Mouse (Mus musculus): ENCODE measurements around the gene Gm38431. TPM values are rescaled to one million over a fixed set of nuclear protein-coding genes. Genes with fewer than 3 reads are reported as not detected.

Gm38431 gene
- total and polyA plus RNA-seq, 3 experiments: 1.1 to 30.5 (median 9.8) TPM

DNA sequence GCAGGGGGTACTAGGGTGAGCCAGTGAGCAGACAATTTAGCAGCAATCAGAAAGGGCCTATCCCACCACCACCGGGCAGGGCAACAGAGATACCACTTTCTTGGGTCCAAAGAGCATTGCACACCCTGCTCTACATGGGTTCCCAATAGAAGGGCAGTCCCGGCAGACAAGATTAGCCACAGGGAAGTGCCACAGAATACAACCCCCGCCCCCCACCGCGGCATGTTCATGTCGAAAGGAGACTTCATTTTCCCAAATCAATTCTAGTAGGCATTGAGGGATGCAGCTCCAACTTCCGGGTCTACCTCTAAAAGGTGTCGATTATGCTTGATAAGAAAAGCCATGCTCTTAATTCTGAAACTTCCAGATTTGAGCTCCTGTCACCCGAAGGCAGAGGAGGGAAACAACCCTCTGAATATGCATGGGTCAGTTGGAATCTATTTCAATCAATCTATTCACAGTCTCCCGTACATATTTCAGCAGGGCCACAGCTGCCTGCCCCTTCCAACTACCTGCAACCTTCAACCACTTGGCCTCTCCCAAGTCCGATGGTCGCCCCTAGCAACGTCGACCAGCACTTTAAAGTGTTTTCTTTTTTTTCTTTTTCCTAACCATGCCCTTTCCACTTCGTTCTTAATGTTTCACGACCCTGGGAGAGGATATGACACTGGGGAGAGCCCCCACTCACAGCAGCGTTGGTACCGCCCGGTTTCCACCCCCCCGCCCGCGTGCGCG, 658 bp downstream of the Gm38431 start:
- no peak for DNase-seq (ENCODE audit: extremely low read depth)
- Histone ChIP-seq H3K4me1 (ENCODE audit: control insufficient read depth in 1 of 2, insufficient read depth in 2 of 2) (peaks cover 9 to 46% of the 10 kb centered on the region in 2 experiments), H3K36me3 (replicated peaks in 1 of 2; ENCODE audit: control insufficient read depth in 1 of 2, insufficient read depth in 1 of 2, low read length in 1 of 2) (peaks cover 48 to 67% of the 10 kb centered on the region in 2 experiments), H3K9me3 (replicated peaks; ENCODE audit: low read length) (no peaks in the 10 kb centered on the region), H3K79me2 (replicated peaks; ENCODE audit: control insufficient read depth, extremely low read depth, insufficient read depth, poor library complexity, severe bottlenecking) (peaks cover 51% of the 10 kb centered on the region), H3K27ac (ENCODE audit: insufficient read depth, low read depth) (peak overlapping the region; percentile 95), H3K27me3 (replicated peaks) (no peaks in the 10 kb centered on the region), H3K4me3 (replicated peaks in 1 of 3; ENCODE audit: low read depth in 2 of 3, low read length in 2 of 3, poor library complexity in 1 of 3) (peak overlapping the region; percentile 78 to 92 (median 85)), H3K4me2 (ENCODE audit: insufficient read depth, low read depth, poor library complexity, severe bottlenecking) (peak overlapping the region; percentile 63), H3K9ac (ENCODE audit: insufficient read depth, low read depth) (peak overlapping the region; percentile 96)
- dilution Hi-C loops (cut with MboI; ENCODE audit: extremely low pct_ligation_motif_present, extremely low pct_unique_long_range_greater_than_20kb, low sequenced_read_pairs): no loop called here
- TF ChIP-seq ELF1 (IDR thresholded peaks at IDR 0.05; ENCODE audit: low read depth, low read length): peak; percentile 57; the same call in 1 of the 2 replicates
- TF ChIP-seq USF2 (conservative IDR thresholded peaks at IDR 0.05; ENCODE audit: low read depth, low read length): no peak
- TF ChIP-seq RCOR1 (conservative IDR thresholded peaks at IDR 0.05; ENCODE audit: low read depth, low read length): no peak
- TF ChIP-seq MEF2A (IDR thresholded peaks at IDR 0.05; ENCODE audit: borderline replicate concordance, low read depth, low read length): no peak
- TF ChIP-seq MAFK (IDR thresholded peaks at IDR 0.05; ENCODE audit: insufficient replicate concordance, low read length): no peak
- TF ChIP-seq EP300 (IDR thresholded peaks at IDR 0.05; ENCODE audit: low read length): no peak
- in situ Hi-C loops (cut with MboI; ENCODE audit: low pct_ligation_motif_present, low pct_unique_long_range_greater_than_20kb, low sequenced_read_pairs): loop anchor here (5.0 kb wide), 1 partner anchor 41 kb away; the partner anchor contains the start of gene Tyk2

GRCm38 (mm10) chr9:21090537-21090936, 1.3 kb downstream of the Gm38431 start:
- Histone ChIP-seq H3K79me2 (replicated peaks; ENCODE audit: control insufficient read depth, extremely low read depth, insufficient read depth, poor library complexity, severe bottlenecking) (peaks cover 57% of the 10 kb centered on the region), H3K4me3 (replicated peaks in 1 of 3; ENCODE audit: low read depth in 2 of 3, low read length in 2 of 3, poor library complexity in 1 of 3) (peak overlapping the region; percentile 78 to 92 (median 85)), H3K4me1 (ENCODE audit: control insufficient read depth in 1 of 2, insufficient read depth in 2 of 2) (peaks cover 9 to 52% of the 10 kb centered on the region in 2 experiments), H3K27ac (ENCODE audit: insufficient read depth, low read depth) (peak overlapping the region; percentile 95), H3K36me3 (replicated peaks in 1 of 2; ENCODE audit: control insufficient read depth in 1 of 2, insufficient read depth in 1 of 2, low read length in 1 of 2) (peaks cover 54 to 71% of the 10 kb centered on the region in 2 experiments), H3K4me2 (ENCODE audit: insufficient read depth, low read depth, poor library complexity, severe bottlenecking) (peak overlapping the region; percentile 63), H3K9me3 (replicated peaks; ENCODE audit: low read length) (no peaks in the 10 kb centered on the region), H3K27me3 (replicated peaks) (no peaks in the 10 kb centered on the region), H3K9ac (ENCODE audit: insufficient read depth, low read depth) (peak overlapping the region; percentile 96)
- TF ChIP-seq SMC3 (IDR thresholded peaks at IDR 0.05; ENCODE audit: low read depth, low read length) (no peak), ZMIZ1 (IDR thresholded peaks at IDR 0.05; ENCODE audit: low read depth, low read length) (no peak)
- DNase-seq (ENCODE audit: extremely low read depth): no peak
- dilution Hi-C loops (cut with MboI; ENCODE audit: extremely low pct_ligation_motif_present, extremely low pct_unique_long_range_greater_than_20kb, low sequenced_read_pairs) (no loop called here), in situ Hi-C loops (cut with MboI; ENCODE audit: low pct_ligation_motif_present, low pct_unique_long_range_greater_than_20kb, low sequenced_read_pairs) (loop anchor here (5.0 kb wide), 1 partner anchor 42 kb away; the partner anchor contains the start of gene Tyk2)

DNA sequence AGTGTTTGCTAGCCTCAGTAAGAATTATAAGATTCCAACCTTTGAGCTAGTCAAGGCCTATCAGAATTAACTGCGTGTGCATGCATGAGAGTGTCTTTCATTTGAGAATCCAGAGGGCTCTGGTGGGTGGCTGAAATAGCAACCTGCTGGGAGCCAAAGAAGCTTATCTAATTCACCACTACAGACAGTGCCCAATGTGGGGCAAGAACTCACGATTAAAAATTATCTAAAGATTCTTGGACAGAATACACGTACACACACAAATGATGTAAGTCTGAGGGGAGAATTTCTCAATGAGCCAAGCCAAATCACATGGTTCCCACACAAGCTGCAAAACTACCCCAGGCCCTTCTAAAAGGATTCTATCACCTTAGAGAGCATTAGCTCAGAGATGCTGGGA, 8.5 kb downstream of the Gm38431 start:
- dilution Hi-C loops (cut with MboI; ENCODE audit: extremely low pct_ligation_motif_present, extremely low pct_unique_long_range_greater_than_20kb, low sequenced_read_pairs): no loop called here
- in situ Hi-C loops (cut with MboI; ENCODE audit: low pct_ligation_motif_present, low pct_unique_long_range_greater_than_20kb, low sequenced_read_pairs): no loop called here

More for the DNA sequence above, 8.5 kb downstream of the Gm38431 start:
- no peak overlapping the region for H3K27ac ChIP-seq (ENCODE audit: insufficient read depth, low read depth)
- no peaks in the 10 kb centered on the region for H3K27me3 ChIP-seq (replicated peaks)
- H3K9ac ChIP-seq (ENCODE audit: insufficient read depth, low read depth): no peak overlapping the region
- no peak for TF ChIP-seq UBTF (IDR thresholded peaks at IDR 0.05; ENCODE audit: low read depth, low read length)
- no peak for TF ChIP-seq HCFC1 (IDR thresholded peaks at IDR 0.05; ENCODE audit: low read depth, low read length)
- TF ChIP-seq MEF2A (IDR thresholded peaks at IDR 0.05; ENCODE audit: borderline replicate concordance, low read depth, low read length): no peak
- TF ChIP-seq NRF1 (IDR thresholded peaks at IDR 0.05; ENCODE audit: low read depth, low read length): no peak
- TF ChIP-seq IRF4 (IDR thresholded peaks at IDR 0.05; ENCODE audit: low read depth, low read length): no peak
- TF ChIP-seq GABPA (IDR thresholded peaks at IDR 0.05; ENCODE audit: insufficient replicate concordance, low read depth, low read length): no peak
- TF ChIP-seq POLR2AphosphoS2 (IDR thresholded peaks at IDR 0.05; ENCODE audit: low read depth, low read length): no peak
- no peak for TF ChIP-seq SIN3A (IDR thresholded peaks at IDR 0.05; ENCODE audit: low read length)
- TF ChIP-seq CHD2 (IDR thresholded peaks at IDR 0.05; ENCODE audit: low read length): no peak
- TF ChIP-seq RCOR1 (conservative IDR thresholded peaks at IDR 0.05; ENCODE audit: low read depth, low read length): no peak
- no peak for TF ChIP-seq USF2 (conservative IDR thresholded peaks at IDR 0.05; ENCODE audit: low read depth, low read length)
- no peak for TF ChIP-seq EP300 (IDR thresholded peaks at IDR 0.05; ENCODE audit: low read length)
- peaks cover 0 to 26% of the 10 kb centered on the region in 2 experiments; a peak in 3 of 4 replicates for H3K4me1 ChIP-seq (ENCODE audit: control insufficient read depth in 1 of 2, insufficient read depth in 2 of 2)
- peaks cover 54% of the 10 kb centered on the region for H3K79me2 ChIP-seq (replicated peaks; ENCODE audit: control insufficient read depth, extremely low read depth, insufficient read depth, poor library complexity, severe bottlenecking)
- no peak for DNase-seq (ENCODE audit: extremely low read depth)
- H3K4me2 ChIP-seq (ENCODE audit: insufficient read depth, low read depth, poor library complexity, severe bottlenecking): no peak overlapping the region
- no peak overlapping the region for H3K4me3 ChIP-seq (replicated peaks in 1 of 3; ENCODE audit: low read depth in 2 of 3, low read length in 2 of 3, poor library complexity in 1 of 3)
- no peaks in the 10 kb centered on the region for H3K9me3 ChIP-seq (replicated peaks; ENCODE audit: low read length)
- peaks cover 83 to 96% of the 10 kb centered on the region in 2 experiments for H3K36me3 ChIP-seq (replicated peaks in 1 of 2; ENCODE audit: control insufficient read depth in 1 of 2, insufficient read depth in 1 of 2, low read length in 1 of 2)
